Mouse (Mus musculus): ENCODE data around the gene Cacna1s. TPM values are rescaled to one million over a fixed set of nuclear protein-coding genes. Genes with fewer than 3 reads are reported as not detected.

The Cacna1s gene
- polyA plus RNA-seq, 1 experiment from 2014 or later, result 0.07 TPM

DNA sequence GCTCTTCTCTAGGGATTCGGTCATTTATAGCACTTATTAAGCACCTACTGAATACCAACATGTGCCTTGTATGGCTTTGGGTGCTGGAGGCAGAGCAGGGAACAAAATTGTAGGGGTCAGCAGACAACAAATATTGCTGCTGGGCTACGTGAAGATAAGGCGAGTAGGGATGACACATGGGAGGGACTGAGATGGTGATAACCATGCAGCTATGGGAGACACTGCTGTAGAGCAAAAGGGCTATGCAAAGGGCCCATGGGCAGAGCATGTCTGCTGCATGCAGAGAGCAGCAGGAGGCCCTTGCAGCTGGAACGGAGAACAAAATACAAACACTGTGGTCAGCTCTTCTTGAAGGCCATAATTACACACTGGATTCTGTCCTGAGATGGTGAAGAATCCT is 49.5 kb downstream of the Cacna1s start:
- 74% methylated on average over 4 of the region's 4 CpGs for WGBS
- peak overlapping the region; percentile 60 for H3K27ac ChIP-seq

DNA sequence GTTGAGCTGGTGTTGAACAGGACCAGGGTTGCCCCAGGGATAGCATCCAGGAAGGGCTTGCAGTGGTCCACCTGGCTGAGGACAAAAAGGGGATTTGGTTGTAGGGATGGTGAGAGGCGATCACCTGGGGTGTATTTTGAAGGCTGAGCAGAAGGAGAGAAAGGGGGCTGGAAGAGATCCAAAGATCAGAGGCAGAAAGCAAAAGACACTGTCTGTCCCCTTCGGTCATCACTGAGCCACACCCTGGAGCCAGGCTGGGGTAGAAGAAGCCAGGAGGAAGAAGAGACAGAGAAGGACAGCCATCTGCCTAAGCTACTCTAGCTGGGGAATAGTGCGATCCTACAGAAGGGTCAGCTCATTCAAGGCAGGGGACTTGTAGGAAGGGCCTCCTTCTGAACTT is 50.0 kb downstream of the Cacna1s start:
- no peak overlapping the region for H3K4me3 ChIP-seq
- H3K27me3 ChIP-seq (ENCODE audit: insufficient read depth, poor library complexity, severe bottlenecking), result no peaks in the 10 kb centered on the region
- DNase-seq (ENCODE audit: low spot score), result no peak
- peaks cover 50% of the 10 kb centered on the region for H3K4me1 ChIP-seq (replicated peaks)
- 82% methylated on average over 3 of the region's 3 CpGs for WGBS
- H3K9me3 ChIP-seq, result no peaks in the 10 kb centered on the region
- H3K27ac ChIP-seq, result peak overlapping the region; percentile 60
- no peaks in the 10 kb centered on the region for H3K36me3 ChIP-seq

More for the DNA sequence above, 49.5 kb downstream of the Cacna1s start:
- H3K27me3 ChIP-seq (ENCODE audit: insufficient read depth, poor library complexity, severe bottlenecking), result no peaks in the 10 kb centered on the region
- DNase-seq (ENCODE audit: low spot score), result no peak
- H3K36me3 ChIP-seq, result no peaks in the 10 kb centered on the region
- no peak overlapping the region for H3K4me3 ChIP-seq
- no peaks in the 10 kb centered on the region for H3K9me3 ChIP-seq
- peaks cover 50% of the 10 kb centered on the region for H3K4me1 ChIP-seq (replicated peaks)

DNA sequence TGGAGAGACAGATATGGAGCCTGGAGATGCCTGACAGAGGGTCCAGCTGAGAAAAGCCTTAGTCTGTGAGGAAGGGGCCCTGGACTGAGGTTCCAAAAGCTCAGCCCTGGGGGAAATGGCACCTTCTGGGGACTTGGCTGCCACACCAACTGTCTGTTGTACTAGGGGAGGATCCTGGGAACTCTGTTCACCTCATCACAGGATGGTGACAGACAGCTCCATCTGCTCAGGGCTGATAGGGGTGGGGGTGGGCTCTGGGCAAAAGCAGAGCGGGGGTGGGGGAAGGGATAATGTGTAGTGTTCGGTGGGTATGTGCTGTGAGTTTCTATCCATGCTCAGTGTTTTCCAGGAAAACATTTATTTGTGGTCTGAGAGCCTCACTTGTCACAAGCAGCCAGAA is 50.4 kb downstream of the Cacna1s start:
- H3K9me3 ChIP-seq, result no peaks in the 10 kb centered on the region
- peak overlapping the region; percentile 60 for H3K27ac ChIP-seq
- peaks cover 50% of the 10 kb centered on the region for H3K4me1 ChIP-seq (replicated peaks)
- H3K27me3 ChIP-seq (ENCODE audit: insufficient read depth, poor library complexity, severe bottlenecking), result no peaks in the 10 kb centered on the region
- peak; percentile 20 for DNase-seq (ENCODE audit: low spot score)
- no peaks in the 10 kb centered on the region for H3K36me3 ChIP-seq
- WGBS, result 73% methylated on average over 2 of the region's 2 CpGs
- no peak overlapping the region for H3K4me3 ChIP-seq

DNA sequence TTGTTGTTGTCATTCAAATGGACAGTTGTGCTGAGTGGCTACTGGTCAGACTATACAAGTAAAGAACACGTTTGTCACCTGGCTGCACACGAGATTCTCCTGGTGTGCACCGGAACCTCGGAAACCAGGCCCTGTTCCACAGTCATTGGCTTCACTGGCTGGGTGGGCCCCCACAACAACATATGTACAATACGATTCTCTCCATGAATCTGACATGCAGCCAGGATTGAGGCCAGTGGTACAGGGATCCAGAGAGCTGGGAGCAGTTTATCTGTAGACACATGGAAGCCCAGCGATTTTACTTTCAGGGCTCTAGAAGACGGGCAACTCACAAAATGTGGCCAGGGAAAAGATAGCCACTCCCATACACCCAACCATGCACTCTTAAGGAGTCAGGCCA is 51.1 kb downstream of the Cacna1s start:
- 88% methylated on average over 7 of the region's 7 CpGs for WGBS
- Histone ChIP-seq H3K4me3 (no peak overlapping the region), H3K9me3 (no peaks in the 10 kb centered on the region), H3K27ac (peak overlapping the region; percentile 69; the same call in 1 of the 2 replicates), H3K4me1 (replicated peaks) (peaks cover 50% of the 10 kb centered on the region), H3K36me3 (no peaks in the 10 kb centered on the region), H3K27me3 (ENCODE audit: insufficient read depth, poor library complexity, severe bottlenecking) (no peaks in the 10 kb centered on the region)
- DNase-seq (ENCODE audit: low spot score), result no peak

DNA sequence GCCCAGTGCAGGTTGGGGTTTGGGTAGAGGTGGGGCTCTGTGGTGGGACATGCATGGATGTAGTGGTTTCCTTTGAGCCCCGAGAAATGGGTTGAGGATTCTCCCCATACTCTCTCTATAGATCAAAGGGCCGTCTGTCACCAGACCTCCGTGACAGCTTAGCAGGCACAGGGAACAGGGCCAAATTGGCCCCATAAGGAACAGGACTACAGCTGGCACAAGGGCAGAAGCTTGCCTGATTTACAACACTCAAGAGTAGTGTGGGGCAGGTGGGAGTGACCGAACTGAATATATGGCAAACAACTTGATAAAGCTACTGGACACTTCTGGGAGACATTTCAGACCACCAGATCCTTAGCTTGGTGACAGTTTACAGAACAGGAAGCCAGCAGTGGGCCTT is 52.2 kb downstream of the Cacna1s start:
- Histone ChIP-seq H3K27me3 (ENCODE audit: insufficient read depth, poor library complexity, severe bottlenecking) (no peaks in the 10 kb centered on the region), H3K9me3 (no peaks in the 10 kb centered on the region), H3K4me1 (replicated peaks) (peaks cover 50% of the 10 kb centered on the region), H3K36me3 (no peaks in the 10 kb centered on the region), H3K27ac (0 out of 2 replicates have a peak overlapping the region, but pooled peaks have one; percentile 69), H3K4me3 (no peak overlapping the region)
- WGBS, result 51% methylated on average over 4 of the region's 4 CpGs
- no peak for DNase-seq (ENCODE audit: low spot score)

DNA sequence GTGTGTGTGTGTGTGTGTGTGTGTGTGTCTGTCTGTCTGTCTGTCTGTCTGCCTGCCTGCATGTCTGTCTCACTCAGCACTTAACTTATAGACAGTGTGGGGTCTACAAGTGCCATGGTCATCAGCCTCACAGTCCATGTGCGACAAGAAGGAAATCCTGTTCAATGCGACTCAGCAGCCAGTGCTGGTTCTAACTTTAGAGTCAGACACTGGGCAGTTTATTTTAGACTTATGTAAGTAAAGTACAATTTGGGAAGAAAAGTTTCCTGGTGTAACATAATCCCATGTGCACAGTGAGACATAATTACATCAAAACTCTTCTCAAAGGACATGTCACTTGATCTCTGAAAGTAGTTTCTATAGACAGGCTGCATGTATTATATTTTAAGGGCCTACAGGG is 56.9 kb downstream of the Cacna1s start:
- Histone ChIP-seq H3K4me3 (no peak overlapping the region), H3K27ac (no peak overlapping the region), H3K27me3 (ENCODE audit: insufficient read depth, poor library complexity, severe bottlenecking) (no peaks in the 10 kb centered on the region), H3K9me3 (no peaks in the 10 kb centered on the region), H3K36me3 (no peaks in the 10 kb centered on the region), H3K4me1 (replicated peaks) (peaks cover 26% of the 10 kb centered on the region)
- WGBS, result 96% methylated on average over 2 of the region's 2 CpGs
- DNase-seq (ENCODE audit: low spot score), result no peak

DNA sequence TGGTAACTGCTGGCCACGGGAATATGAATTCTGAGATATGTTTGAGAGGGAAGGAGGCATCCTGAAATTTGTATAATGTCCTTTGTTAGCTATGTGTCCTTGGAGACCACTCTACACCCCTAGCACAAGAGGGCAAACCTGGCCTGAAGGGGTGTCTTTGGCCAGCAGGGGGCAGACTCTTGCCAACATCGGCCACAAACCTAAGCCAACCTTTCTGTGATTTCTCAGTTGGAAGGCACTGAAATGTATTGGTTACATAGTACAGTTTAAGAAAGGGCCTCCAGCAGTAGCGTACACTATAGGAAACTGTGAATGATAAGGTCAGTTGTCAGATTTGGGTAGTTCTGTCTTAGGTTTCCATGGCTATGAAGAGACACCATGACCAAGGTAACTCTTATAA is 63.6 kb downstream of the Cacna1s start:
- H3K27ac ChIP-seq, result no peak overlapping the region
- DNase-seq (ENCODE audit: low spot score), result peak; percentile 65
- H3K9me3 ChIP-seq, result no peaks in the 10 kb centered on the region
- 0 out of 2 replicates have a peak, but pooled peaks cover 6% of the 10 kb centered on the region for H3K27me3 ChIP-seq (ENCODE audit: insufficient read depth, poor library complexity, severe bottlenecking)
- H3K36me3 ChIP-seq, result no peaks in the 10 kb centered on the region
- no peak overlapping the region for H3K4me3 ChIP-seq
- H3K4me1 ChIP-seq (replicated peaks), result peaks cover 21% of the 10 kb centered on the region
- WGBS, result 36% methylated on average over 3 of the region's 3 CpGs

DNA sequence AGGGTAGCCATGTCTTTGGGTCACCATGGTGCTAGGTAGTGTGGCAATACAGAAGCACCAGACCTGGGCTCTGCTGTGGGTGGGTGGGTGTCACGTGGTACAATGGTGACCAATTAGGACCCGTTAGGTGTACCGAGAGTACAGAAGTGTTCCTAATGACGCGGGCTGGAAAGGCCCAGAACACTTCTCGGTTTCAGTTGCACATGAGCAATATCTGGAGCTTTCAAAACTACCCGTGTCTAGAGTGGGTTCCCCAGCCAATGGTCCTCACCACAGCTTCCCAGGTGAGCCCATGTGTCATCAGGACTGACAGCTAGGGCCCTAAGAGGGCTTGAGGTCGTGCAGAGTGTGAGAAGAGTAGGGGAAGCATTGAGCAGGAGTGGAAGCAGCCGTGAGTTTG is 64.5 kb downstream of the Cacna1s start:
- Histone ChIP-seq H3K4me1 (replicated peaks) (peaks cover 21% of the 10 kb centered on the region), H3K36me3 (no peaks in the 10 kb centered on the region), H3K4me3 (no peak overlapping the region), H3K27me3 (ENCODE audit: insufficient read depth, poor library complexity, severe bottlenecking) (0 out of 2 replicates have a peak, but pooled peaks cover 6% of the 10 kb centered on the region), H3K27ac (0 out of 2 replicates have a peak overlapping the region, but pooled peaks have one; percentile 1), H3K9me3 (no peaks in the 10 kb centered on the region)
- no peak for DNase-seq (ENCODE audit: low spot score)
- WGBS, result 86% methylated on average over 9 of the region's 9 CpGs

DNA sequence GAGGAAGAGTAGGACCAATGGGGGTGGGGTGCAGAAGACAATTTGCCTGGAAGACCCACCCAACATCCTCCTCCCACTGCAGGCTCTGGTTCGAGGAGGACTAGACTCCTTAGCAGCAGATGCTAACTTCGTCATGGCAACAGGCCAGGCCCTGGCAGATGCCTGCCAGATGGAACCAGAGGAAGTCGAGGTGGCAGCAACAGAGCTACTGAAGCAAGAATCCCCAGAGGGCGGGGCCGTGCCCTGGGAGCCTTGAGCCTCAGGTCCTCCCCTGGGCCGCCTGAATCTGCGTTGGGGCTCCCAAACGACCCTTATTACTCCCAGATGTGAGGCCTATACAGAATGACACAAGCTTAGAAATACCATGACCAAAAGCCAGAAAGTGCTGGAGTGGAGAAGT is 66.3 kb downstream of the Cacna1s start:
- peaks cover 25% of the 10 kb centered on the region for H3K4me1 ChIP-seq (replicated peaks)
- 0 out of 2 replicates have a peak, but pooled peaks cover 10% of the 10 kb centered on the region for H3K27me3 ChIP-seq (ENCODE audit: insufficient read depth, poor library complexity, severe bottlenecking)
- H3K9me3 ChIP-seq, result no peaks in the 10 kb centered on the region
- DNase-seq (ENCODE audit: low spot score), result no peak
- no peaks in the 10 kb centered on the region for H3K36me3 ChIP-seq
- no peak overlapping the region for H3K4me3 ChIP-seq
- peak overlapping the region; percentile 60; the same call in 1 of the 2 replicates for H3K27ac ChIP-seq
- WGBS, result 38% methylated on average over 8 of the region's 8 CpGs

DNA sequence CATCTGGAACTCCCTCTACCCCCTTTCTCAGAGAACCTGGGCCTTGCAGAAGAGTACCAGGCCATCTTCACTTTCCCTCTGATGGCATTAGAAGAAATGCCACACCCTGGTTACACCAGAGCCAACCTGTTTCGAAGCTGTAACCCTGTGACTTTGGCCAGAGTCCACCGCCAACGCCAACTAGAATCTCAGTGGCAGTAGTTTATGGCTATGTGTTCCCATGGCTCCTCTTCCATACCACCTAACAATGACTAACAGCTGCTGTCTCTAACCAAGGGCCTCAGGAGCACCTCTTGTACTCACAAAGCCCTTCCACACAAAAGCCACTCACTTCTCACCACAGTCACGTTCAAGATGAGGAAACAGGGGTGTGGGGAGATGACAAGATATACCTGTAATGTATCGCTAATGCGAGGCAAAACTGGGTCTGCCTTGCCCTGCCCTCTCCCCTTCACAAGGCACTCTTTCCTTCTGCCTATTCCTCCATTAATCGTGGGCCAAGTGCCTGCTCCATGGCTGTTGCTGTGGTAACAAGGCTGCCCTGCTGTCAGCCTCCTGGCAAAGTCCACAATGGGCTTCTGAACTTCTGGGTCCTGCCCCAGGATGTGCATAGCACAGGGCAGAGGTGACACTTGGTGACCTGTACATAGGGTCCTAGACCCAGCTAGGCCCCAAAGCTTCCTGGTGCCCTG is 67.2 kb downstream of the Cacna1s start:
- Histone ChIP-seq H3K9me3 (no peaks in the 10 kb centered on the region), H3K36me3 (no peaks in the 10 kb centered on the region), H3K27me3 (ENCODE audit: insufficient read depth, poor library complexity, severe bottlenecking) (0 out of 2 replicates have a peak, but pooled peaks cover 10% of the 10 kb centered on the region), H3K4me1 (replicated peaks) (peaks cover 33% of the 10 kb centered on the region), H3K27ac (peak overlapping the region; percentile 60; the same call in 1 of the 2 replicates), H3K4me3 (no peak overlapping the region)
- DNase-seq (ENCODE audit: low spot score), result no peak
- WGBS, result 77% methylated on average over 7 of the region's 7 CpGs

DNA sequence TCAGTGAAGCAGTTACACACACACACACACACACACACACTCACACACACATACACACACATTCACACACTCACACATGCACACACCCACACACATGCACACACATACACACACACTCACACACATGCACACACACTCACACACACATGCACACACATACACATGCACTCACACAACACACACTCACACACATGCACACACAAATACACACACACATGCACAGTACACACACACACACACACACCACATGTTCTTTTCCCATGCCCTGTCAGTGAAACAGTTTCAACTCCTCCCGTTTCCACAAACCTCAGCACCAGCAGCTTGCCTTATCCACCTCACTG is 67.7 kb downstream of the Cacna1s start:
- Histone ChIP-seq H3K9me3 (no peaks in the 10 kb centered on the region), H3K4me1 (replicated peaks) (peaks cover 38% of the 10 kb centered on the region), H3K27me3 (ENCODE audit: insufficient read depth, poor library complexity, severe bottlenecking) (0 out of 2 replicates have a peak, but pooled peaks cover 10% of the 10 kb centered on the region), H3K27ac (0 out of 2 replicates have a peak overlapping the region, but pooled peaks have one; percentile 60), H3K4me3 (no peak overlapping the region), H3K36me3 (no peaks in the 10 kb centered on the region)
- WGBS, result 80% methylated on average over 1 of the region's 1 CpGs
- DNase-seq (ENCODE audit: low spot score), result no peak

DNA sequence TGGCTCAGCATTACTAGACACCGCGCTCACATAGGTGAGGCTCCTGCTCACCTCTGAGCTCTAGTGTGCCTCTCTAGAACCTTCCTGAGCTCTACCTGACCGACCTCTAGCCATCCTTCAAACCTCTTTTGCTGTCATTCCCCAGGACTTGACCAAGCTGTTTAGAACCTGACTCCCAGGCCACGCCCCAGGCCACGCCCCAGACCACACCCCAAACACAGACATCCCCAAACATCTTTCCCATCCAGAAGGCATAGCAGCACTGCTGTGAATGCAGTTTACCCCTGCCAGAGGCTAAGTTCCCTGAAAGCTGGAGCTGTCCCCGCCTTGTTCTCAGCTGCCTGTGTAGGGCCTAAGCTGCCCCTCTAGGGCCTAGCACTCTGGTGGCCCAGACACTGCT is 68.2 kb downstream of the Cacna1s start:
- 0 out of 2 replicates have a peak, but pooled peaks cover 10% of the 10 kb centered on the region for H3K27me3 ChIP-seq (ENCODE audit: insufficient read depth, poor library complexity, severe bottlenecking)
- no peak for DNase-seq (ENCODE audit: low spot score)
- H3K9me3 ChIP-seq, result no peaks in the 10 kb centered on the region
- peaks cover 38% of the 10 kb centered on the region for H3K4me1 ChIP-seq (replicated peaks)
- no peak overlapping the region for H3K4me3 ChIP-seq
- H3K36me3 ChIP-seq, result no peaks in the 10 kb centered on the region
- WGBS, result 40% methylated on average over 6 of the region's 6 CpGs
- no peak overlapping the region for H3K27ac ChIP-seq

DNA sequence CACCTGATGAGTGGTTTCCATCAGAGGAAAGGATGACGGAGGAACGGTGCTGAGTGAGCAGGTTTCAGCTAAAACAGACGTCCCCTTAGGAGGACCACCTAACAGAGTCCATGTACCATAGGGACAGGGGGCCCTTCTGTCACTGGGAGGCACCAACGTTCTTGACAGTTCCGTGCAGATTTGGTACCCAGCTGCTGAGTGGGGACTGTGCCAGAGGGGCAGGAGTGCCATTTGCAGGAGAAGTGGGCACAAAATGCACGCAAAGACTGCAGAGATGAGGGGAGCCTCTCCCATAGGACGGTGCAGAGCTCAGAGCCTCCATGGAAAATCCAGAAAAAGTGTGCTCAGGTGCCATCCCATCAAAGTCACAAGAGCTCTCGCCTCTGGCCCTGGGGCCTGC is 69.5 kb downstream of the Cacna1s start:
- H3K9me3 ChIP-seq, result no peaks in the 10 kb centered on the region
- 86% methylated on average over 8 of the region's 8 CpGs for WGBS
- H3K36me3 ChIP-seq, result no peaks in the 10 kb centered on the region
- H3K27me3 ChIP-seq (ENCODE audit: insufficient read depth, poor library complexity, severe bottlenecking), result 0 out of 2 replicates have a peak, but pooled peaks cover 10% of the 10 kb centered on the region
- H3K4me1 ChIP-seq (replicated peaks), result peaks cover 41% of the 10 kb centered on the region
- H3K4me3 ChIP-seq, result no peak overlapping the region
- H3K27ac ChIP-seq, result no peak overlapping the region
- no peak for DNase-seq (ENCODE audit: low spot score)

Data from hindbrain, embryonic 10.5 days (tissue).